Mouse (Mus musculus) gastrocnemius, adult 18-20 months (tissue): Measurements from ENCODE around the gene Gm20388. TPM values are rescaled to one million over a fixed set of nuclear protein-coding genes. Genes with fewer than 3 reads are reported as not detected.

Source experiments
- DNase-seq: peaks from one replicate; pipeline ENCODE4 v3.0.0; 2021; ENCODE audit warnings: low spot score
- total RNA-seq, 2 experiments: library from RNA; stranded (reverse); gene quantifications; 2 replicates each; pipeline ENCODE4 v1.2.3; 2021

Gene Gm20388
- total RNA-seq, 2 experiments from 2014 or later = 10.5 to 12.3 TPM

- no peak for DNase-seq
These were observed 397.5 kb downstream of the Gm20388 start for GRCm38 (mm10) chr8:120308131-120308530.

GRCm38 (mm10) chr8:120308553-120308952 lies 397.9 kb downstream of the Gm20388 start:
- DNase-seq = peak; percentile 84

GRCm38 (mm10) chr8:120309326-120309725 lies 398.7 kb downstream of the Gm20388 start:
- peak; percentile 81 for DNase-seq

- DNase-seq = no peak
These were observed 399.4 kb downstream of the Gm20388 start for GRCm38 (mm10) chr8:120310063-120310462.

GRCm38 (mm10) chr8:120312452-120312851 lies 401.8 kb downstream of the Gm20388 start:
- DNase-seq = no peak

- DNase-seq = peak; percentile 40
These were observed 403.0 kb downstream of the Gm20388 start for GRCm38 (mm10) chr8:120313674-120314073.

- no peak for DNase-seq
These were observed 404.3 kb downstream of the Gm20388 start for GRCm38 (mm10) chr8:120314932-120315331.

GRCm38 (mm10) chr8:120315644-120316043 lies 405.0 kb downstream of the Gm20388 start:
- no peak for DNase-seq

GRCm38 (mm10) chr8:120316707-120317106 lies 406.1 kb downstream of the Gm20388 start:
- DNase-seq = no peak

GRCm38 (mm10) chr8:120317118-120317824 lies 406.6 kb downstream of the Gm20388 start:
- DNase-seq = no peak

GRCm38 (mm10) chr8:120318476-120318991 lies 407.9 kb downstream of the Gm20388 start:
- no peak for DNase-seq

GRCm38 (mm10) chr8:120319449-120319848 lies 408.8 kb downstream of the Gm20388 start:
- peak; percentile 76 for DNase-seq

GRCm38 (mm10) chr8:120320146-120320545 lies 409.5 kb downstream of the Gm20388 start:
- no peak for DNase-seq

- no peak for DNase-seq
These were observed 411.1 kb downstream of the Gm20388 start for GRCm38 (mm10) chr8:120321724-120322123.

GRCm38 (mm10) chr8:120322956-120323448 lies 412.4 kb downstream of the Gm20388 start:
- DNase-seq = no peak

- DNase-seq = peak; percentile 18
These were observed 413.9 kb downstream of the Gm20388 start for GRCm38 (mm10) chr8:120324555-120324954.

GRCm38 (mm10) chr8:120325172-120325767 lies 414.6 kb downstream of the Gm20388 start:
- DNase-seq = no peak

- DNase-seq = peak; percentile 39
These were observed 416.5 kb downstream of the Gm20388 start for GRCm38 (mm10) chr8:120327131-120327554.

- no peak for DNase-seq
These were observed 417.9 kb downstream of the Gm20388 start for GRCm38 (mm10) chr8:120328361-120329022.

- no peak for DNase-seq
These were observed 418.5 kb downstream of the Gm20388 start for GRCm38 (mm10) chr8:120329030-120329748.

GRCm38 (mm10) chr8:120331027-120331426 lies 420.4 kb downstream of the Gm20388 start:
- no peak for DNase-seq
